Mouse (Mus musculus) intestine, embryonic 16.5 days (tissue): ENCODE data around the gene Tmem9b. TPM values are rescaled to one million over a fixed set of nuclear protein-coding genes. Genes with fewer than 3 reads are reported as not detected.

Experiments used
- ATAC-seq: fragments of 200-750 bp; cut with Nextera tagmentation; 2 replicates; pipeline ENCODE4 v1.8.0; 2017; ENCODE audit warnings: moderate TSS enrichment, moderate library complexity
- H3K27ac ChIP-seq: fragments of 300-500 bp; sonication (generic); 2 replicates; pipeline ENCODE4 v1.5.1; 2014; ENCODE audit warnings: mild to moderate bottlenecking, low read length
- H3K27me3 ChIP-seq: fragments of 300-500 bp; sonication (generic); replicated peaks from 2 replicates; pipeline ENCODE4 v1.6.1; 2014; ENCODE audit warnings: low read length, control low read depth, mixed read lengths; ENCODE audit not compliant: control insufficient read depth, insufficient read depth
- H3K36me3 ChIP-seq: fragments of 300-500 bp; sonication (generic); 2 replicates; pipeline ENCODE4 v1.6.1; 2014; ENCODE audit warnings: low read length, control low read depth; ENCODE audit not compliant: control insufficient read depth, insufficient read depth
- H3K4me1 ChIP-seq: fragments of 300-500 bp; sonication (generic); 2 replicates; pipeline ENCODE4 v1.6.1; 2014; ENCODE audit warnings: low read length, control low read depth, mixed read lengths; ENCODE audit not compliant: control insufficient read depth, insufficient read depth
- H3K4me2 ChIP-seq: fragments of 300-500 bp; sonication (generic); 2 replicates; pipeline ENCODE4 v1.6.1; 2014; ENCODE audit warnings: low read depth, low read length, control low read depth
- H3K4me3 ChIP-seq: fragments of 300-500 bp; sonication (generic); 2 replicates; pipeline ENCODE4 v1.5.1; 2014; ENCODE audit warnings: mild to moderate bottlenecking, low read length
- H3K9ac ChIP-seq: fragments of 300-500 bp; sonication (generic); 2 replicates; pipeline ENCODE4 v1.6.1; 2014; ENCODE audit warnings: low read depth, low read length
- H3K9me3 ChIP-seq: fragments of 300-500 bp; sonication (generic); 2 replicates; pipeline ENCODE4 v1.6.1; 2016; ENCODE audit warnings: low read length, control low read depth; ENCODE audit not compliant: control insufficient read depth
- WGBS: fragments of 180-500 bp; shearing (Covaris S2); extraction: QIAGEN DNeasy Blood & Tissue Kit; methylation state at CpG from one replicate; pipeline ENCODE4 v1.1.7; 2014; 5-methylcytosine and 5-hydroxymethylcytosine counted together
- polyA plus RNA-seq: library from polyadenylated mRNA; unstranded; fragments of >200 nt; fragmentation: Nextera tagmentation; extraction: Ambion mirVana; gene quantifications from 2 replicates; pipeline ENCODE4 v1.2.1, GENCODE M21; 2015

Gene Tmem9b
- polyA plus RNA-seq, 1 experiment from 2014 or later = 80.7 TPM

- no peak within 1 kb of the TSS for H3K27ac ChIP-seq
- no peaks in the 10 kb centered on the region for H3K36me3 ChIP-seq
- under 1% methylated on average over 52 of the region's 52 CpGs for WGBS
- peak within 1 kb of the TSS; percentile 58 for H3K4me3 ChIP-seq
- peaks cover 29% of the 10 kb centered on the region for H3K27me3 ChIP-seq
- peaks cover 10% of the 10 kb centered on the region for H3K4me1 ChIP-seq
- H3K9ac ChIP-seq = peak within 1 kb of the TSS; percentile 57
- H3K4me2 ChIP-seq = peak within 1 kb of the TSS; percentile 98
- no peaks in the 10 kb centered on the region for H3K9me3 ChIP-seq
- peak; percentile 91 for ATAC-seq
Measured at GRCm38 (mm10) chr7:109781470-109782203, 29.0 kb upstream of the Tmem9b start, which contains the start of gene Nrip3. Gene Nrip3 (minus strand): TSS chr7:109782025.

GRCm38 (mm10) chr7:109781087-109781469 is 28.4 kb upstream of the Tmem9b start:
- H3K27me3 ChIP-seq = peaks cover 29% of the 10 kb centered on the region
- H3K9ac ChIP-seq = peak overlapping the region; percentile 57
- H3K4me2 ChIP-seq = peak overlapping the region; percentile 98
- ATAC-seq = peak; percentile 66
- 2% methylated on average over 24 of the region's 24 CpGs for whole genome bisulfite sequencing
- H3K36me3 ChIP-seq = no peaks in the 10 kb centered on the region
- H3K27ac ChIP-seq = no peak overlapping the region
- H3K9me3 ChIP-seq = no peaks in the 10 kb centered on the region
- H3K4me3 ChIP-seq = peak overlapping the region; percentile 58
- peaks cover 10% of the 10 kb centered on the region for H3K4me1 ChIP-seq

- no peak for ATAC-seq
- H3K36me3 ChIP-seq = no peaks in the 10 kb centered on the region
Measured at GRCm38 (mm10) chr7:109772251-109772650, 19.6 kb upstream of the Tmem9b start.

GRCm38 (mm10) chr7:109768699-109769383 is 16.2 kb upstream of the Tmem9b start:
- Histone ChIP-seq H3K4me2 (no peak overlapping the region), H3K9me3 (no peaks in the 10 kb centered on the region), H3K27me3 (no peaks in the 10 kb centered on the region), H3K4me3 (no peak overlapping the region), H3K36me3 (no peaks in the 10 kb centered on the region), H3K4me1 (no peaks in the 10 kb centered on the region), H3K9ac (no peak overlapping the region), H3K27ac (no peak overlapping the region)
- 53% methylated on average over 2 of the region's 2 CpGs for WGBS
- ATAC-seq = no peak

More at GRCm38 (mm10) chr7:109772251-109772650, 19.6 kb upstream of the Tmem9b start:
- Histone ChIP-seq H3K9me3 (no peaks in the 10 kb centered on the region), H3K4me1 (no peaks in the 10 kb centered on the region), H3K4me3 (no peak overlapping the region), H3K27me3 (no peaks in the 10 kb centered on the region), H3K9ac (no peak overlapping the region), H3K4me2 (no peak overlapping the region), H3K27ac (no peak overlapping the region)

GRCm38 (mm10) chr7:109767575-109768350 is 15.1 kb upstream of the Tmem9b start:
- H3K9ac ChIP-seq = no peak overlapping the region
- H3K27ac ChIP-seq = no peak overlapping the region
- no peak for ATAC-seq
- WGBS = 79% methylated on average over 7 of the region's 7 CpGs
- no peaks in the 10 kb centered on the region for H3K27me3 ChIP-seq
- no peak overlapping the region for H3K4me2 ChIP-seq
- H3K4me3 ChIP-seq = no peak overlapping the region
- H3K36me3 ChIP-seq = no peaks in the 10 kb centered on the region
- H3K4me1 ChIP-seq = no peaks in the 10 kb centered on the region
- no peaks in the 10 kb centered on the region for H3K9me3 ChIP-seq

- Histone ChIP-seq H3K4me1 (no peaks in the 10 kb centered on the region), H3K36me3 (no peaks in the 10 kb centered on the region), H3K9me3 (no peaks in the 10 kb centered on the region), H3K9ac (no peak overlapping the region), H3K4me2 (no peak overlapping the region), H3K27me3 (no peaks in the 10 kb centered on the region), H3K27ac (no peak overlapping the region), H3K4me3 (no peak overlapping the region)
- WGBS = 78% methylated on average over 2 of the region's 2 CpGs
- no peak for ATAC-seq
Measured at GRCm38 (mm10) chr7:109764009-109764408, 11.3 kb upstream of the Tmem9b start.

- no peaks in the 10 kb centered on the region for H3K4me1 ChIP-seq
- H3K9ac ChIP-seq = no peak overlapping the region
- no peaks in the 10 kb centered on the region for H3K9me3 ChIP-seq
- no peaks in the 10 kb centered on the region for H3K27me3 ChIP-seq
- no peak overlapping the region for H3K4me2 ChIP-seq
- 86% methylated on average over 3 of the region's 3 CpGs for WGBS
- H3K27ac ChIP-seq = no peak overlapping the region
- H3K36me3 ChIP-seq = no peaks in the 10 kb centered on the region
- H3K4me3 ChIP-seq = no peak overlapping the region
- no peak for ATAC-seq
Measured at GRCm38 (mm10) chr7:109756291-109756690, 3.6 kb upstream of the Tmem9b start.

GRCm38 (mm10) chr7:109754034-109754433 is 1.4 kb upstream of the Tmem9b start:
- Histone ChIP-seq H3K27me3 (no peaks in the 10 kb centered on the region), H3K36me3 (no peaks in the 10 kb centered on the region), H3K27ac (no peak overlapping the region), H3K9me3 (no peaks in the 10 kb centered on the region), H3K4me2 (no peak overlapping the region), H3K4me3 (no peak overlapping the region), H3K4me1 (no peaks in the 10 kb centered on the region), H3K9ac (no peak overlapping the region)
- no peak for ATAC-seq
- 92% methylated on average over 8 of the region's 8 CpGs for WGBS

- peak overlapping the region; percentile 91 for H3K4me3 ChIP-seq
- H3K36me3 ChIP-seq = no peaks in the 10 kb centered on the region; the same call in 1 of the 2 replicates
- H3K27ac ChIP-seq = peak overlapping the region; percentile 87
- 4% methylated on average over 13 of the region's 13 CpGs for WGBS
- ATAC-seq = no peak; the same call in none of the 2 replicates
- peak overlapping the region; percentile 88 for H3K4me2 ChIP-seq
- H3K9ac ChIP-seq = peak overlapping the region; percentile 96
- no peaks in the 10 kb centered on the region for H3K4me1 ChIP-seq
- H3K27me3 ChIP-seq = no peaks in the 10 kb centered on the region
- no peaks in the 10 kb centered on the region for H3K9me3 ChIP-seq
Measured at GRCm38 (mm10) chr7:109751427-109752007, 1.2 kb downstream of the Tmem9b start.
